Mouse (Mus musculus): Measurements from ENCODE around the gene H6pd. TPM values are rescaled to one million over a fixed set of nuclear protein-coding genes. Genes with fewer than 3 reads are reported as not detected.

H6pd gene
- total RNA-seq, 2 experiments from 2014 or later, result 11.5 to 12.2 TPM

DNA sequence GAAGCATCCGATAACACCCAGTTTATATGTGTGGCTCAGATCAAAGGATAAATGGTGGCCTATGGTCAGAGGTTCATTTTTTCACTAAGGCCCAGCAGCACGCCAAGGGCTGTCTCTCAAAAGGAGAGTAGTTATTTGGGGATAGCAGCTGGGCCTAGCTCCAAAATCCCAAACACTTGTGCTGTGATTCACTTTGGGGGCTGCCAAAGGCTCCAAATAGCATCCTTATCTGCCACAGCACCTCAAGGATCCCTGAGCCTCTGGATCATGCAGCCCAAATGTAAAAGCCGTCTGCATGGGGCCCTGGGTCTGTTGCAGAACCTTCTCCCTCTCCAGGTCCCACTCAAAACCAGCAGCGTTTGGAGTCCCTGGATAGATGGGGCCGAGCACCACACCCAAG lies 60.7 kb downstream of the H6pd start:
- no peak for DNase-seq (ENCODE audit: low spot score in 2 of 2)

DNA sequence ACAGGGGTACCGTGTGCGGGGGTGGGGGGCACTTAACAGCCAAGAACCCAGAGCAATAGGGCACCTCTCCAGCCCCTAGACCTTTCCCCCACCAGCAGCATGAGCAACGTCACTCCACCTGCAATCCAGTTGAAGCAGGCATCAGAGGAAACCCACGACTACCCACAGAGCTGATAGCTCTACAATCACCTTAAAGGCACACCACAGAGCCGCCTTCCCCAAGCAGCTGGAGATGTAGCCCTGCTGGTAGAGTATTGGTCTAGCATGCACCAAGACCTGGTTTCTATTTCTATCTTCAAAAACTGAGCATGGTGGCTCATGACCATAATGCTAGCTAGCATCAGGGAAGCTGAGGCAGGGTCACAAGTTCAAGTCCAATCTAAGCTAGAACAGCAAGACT lies 61.4 kb downstream of the H6pd start:
- no peak for DNase-seq (ENCODE audit: low spot score in 2 of 2)

DNA sequence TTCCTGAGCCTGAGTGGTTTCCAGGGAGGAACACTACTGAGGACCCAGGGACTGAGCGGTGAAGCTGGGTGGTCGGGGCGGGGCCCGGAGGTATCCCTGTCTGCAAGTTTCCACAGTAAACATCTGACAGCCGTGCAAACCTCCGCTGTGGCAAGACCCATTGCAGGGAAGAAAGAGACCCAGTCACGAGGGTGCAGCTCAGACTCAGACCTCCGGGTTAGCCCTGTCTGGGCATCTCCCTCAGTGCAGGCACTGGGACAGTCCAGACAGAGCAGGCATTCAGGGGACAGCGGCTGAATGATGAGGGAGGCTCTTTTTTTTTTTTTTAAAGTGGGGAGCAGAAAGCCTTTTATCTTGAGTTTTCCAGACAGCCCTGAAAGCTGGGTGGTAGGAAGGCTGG lies 63.6 kb downstream of the H6pd start:
- DNase-seq (ENCODE audit: low spot score in 2 of 2), result no peak

DNA sequence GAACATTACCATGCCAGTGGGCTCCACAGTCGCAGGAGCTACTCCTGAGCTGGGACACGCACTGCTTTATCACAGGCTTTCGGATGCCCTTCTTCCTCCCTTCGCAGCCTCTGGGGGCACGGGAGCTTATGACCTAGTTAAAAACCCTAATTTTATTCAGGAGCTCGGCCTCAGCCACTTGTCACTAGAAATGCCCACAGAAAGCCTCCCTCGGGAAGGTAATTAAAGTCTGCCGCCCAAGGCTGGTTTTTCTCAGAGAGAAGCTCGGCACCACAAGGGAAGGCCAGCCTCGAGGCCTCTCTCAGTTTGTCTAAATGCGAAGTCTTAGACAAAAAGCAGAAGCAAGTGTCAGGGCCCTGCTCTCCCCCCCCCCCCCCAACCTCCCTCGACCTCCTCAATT lies 64.6 kb downstream of the H6pd start:
- DNase-seq (ENCODE audit: low spot score in 2 of 2), result no peak

GRCm38 (mm10) chr4:149942831-149943741 lies 65.7 kb downstream of the H6pd start:
- DNase-seq (ENCODE audit: low spot score in 2 of 2), result no peak

DNA sequence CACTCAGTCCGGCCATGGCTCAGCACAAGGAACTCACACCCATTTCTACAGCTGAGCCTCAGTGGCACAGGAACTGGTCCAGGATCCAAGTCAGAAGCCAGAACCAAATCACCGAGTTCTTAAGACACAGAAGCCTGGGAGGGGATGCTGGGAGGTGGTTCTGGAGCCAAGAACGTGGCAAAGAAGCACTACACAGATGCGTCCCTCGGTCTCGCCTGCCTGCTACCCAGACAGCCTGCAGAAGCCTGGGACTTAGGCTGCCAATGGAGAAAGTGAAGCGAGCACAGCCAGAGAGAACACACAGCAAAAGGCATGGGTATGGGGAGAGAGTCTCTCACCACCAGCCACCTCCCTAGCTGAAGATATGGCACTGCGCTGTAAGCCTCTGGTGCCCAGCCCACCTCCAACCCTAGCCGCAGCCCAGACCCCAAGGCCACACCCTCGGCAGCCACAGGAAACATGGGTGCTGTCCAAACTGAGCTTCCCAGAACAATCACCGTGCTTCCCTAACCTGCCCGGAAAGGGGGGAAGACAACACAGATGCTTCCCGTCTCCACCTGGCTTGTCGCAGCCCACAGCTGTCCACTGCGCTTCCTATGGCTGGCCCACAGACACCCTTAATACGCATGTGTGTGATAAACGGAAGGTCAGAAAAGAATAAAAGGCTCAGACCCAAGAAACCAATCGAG lies 67.6 kb downstream of the H6pd start:
- no peak for DNase-seq (ENCODE audit: low spot score in 2 of 2)

DNA sequence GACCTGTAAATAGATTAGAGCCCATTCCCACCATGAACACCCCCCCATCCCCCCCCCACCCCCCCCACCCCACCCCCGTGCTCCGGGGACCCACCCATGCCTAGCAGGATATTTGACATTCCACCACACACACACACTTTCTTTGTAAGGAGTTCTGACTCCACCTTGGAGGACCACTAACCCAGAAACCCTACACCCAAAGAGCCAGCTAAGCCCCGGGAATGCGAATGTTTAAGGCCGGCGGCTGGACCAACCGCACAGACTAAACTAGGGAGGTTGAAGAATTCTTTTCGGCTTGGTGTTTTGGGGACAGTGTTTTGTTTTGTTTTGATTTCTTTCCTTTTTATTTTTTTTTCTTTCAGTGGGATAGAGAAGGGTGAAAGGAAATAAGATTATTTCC lies 70.1 kb downstream of the H6pd start:
- DNase-seq (ENCODE audit: low spot score in 2 of 2), result no peak

GRCm38 (mm10) chr4:149936921-149937320 lies 71.9 kb downstream of the H6pd start:
- no peak for DNase-seq (ENCODE audit: low spot score in 2 of 2)

GRCm38 (mm10) chr4:149935470-149935869 lies 73.4 kb downstream of the H6pd start:
- no peak for DNase-seq (ENCODE audit: low spot score in 2 of 2)

DNA sequence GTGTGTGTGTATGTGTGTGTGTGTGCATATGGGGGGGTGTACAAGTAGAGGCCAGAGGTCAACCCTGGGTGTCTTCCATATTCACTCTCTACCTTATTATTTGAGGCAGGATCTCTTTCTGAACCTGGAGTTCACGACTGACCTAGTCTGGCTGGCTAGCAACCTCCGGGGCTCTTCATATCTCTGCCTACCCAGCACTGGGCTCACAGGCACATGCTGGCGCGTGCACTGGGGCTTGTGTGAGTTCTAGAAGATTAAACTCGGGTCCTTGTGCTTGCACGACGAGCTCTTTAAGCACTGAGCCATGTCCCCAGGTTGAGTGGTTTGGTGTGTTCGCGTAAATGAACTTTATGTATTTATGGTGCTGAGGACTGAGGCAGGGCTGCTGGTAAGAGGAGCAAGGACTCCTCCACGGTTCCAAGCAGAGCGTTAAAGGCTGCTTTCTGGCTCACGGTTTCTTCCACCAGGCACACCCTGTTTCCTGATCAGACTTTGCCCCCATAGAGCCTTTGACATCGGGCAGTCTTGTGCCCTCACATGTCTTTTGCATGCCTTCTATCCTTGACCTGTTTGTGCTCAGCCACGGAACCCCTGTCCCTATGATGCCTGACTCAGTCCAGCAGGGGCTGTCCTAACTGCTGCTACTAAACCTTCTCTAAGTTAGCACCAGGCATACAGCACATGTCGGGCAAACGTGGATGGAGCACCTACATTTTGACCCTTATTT lies 75.1 kb downstream of the H6pd start:
- no peak for DNase-seq (ENCODE audit: low spot score in 2 of 2)

DNA sequence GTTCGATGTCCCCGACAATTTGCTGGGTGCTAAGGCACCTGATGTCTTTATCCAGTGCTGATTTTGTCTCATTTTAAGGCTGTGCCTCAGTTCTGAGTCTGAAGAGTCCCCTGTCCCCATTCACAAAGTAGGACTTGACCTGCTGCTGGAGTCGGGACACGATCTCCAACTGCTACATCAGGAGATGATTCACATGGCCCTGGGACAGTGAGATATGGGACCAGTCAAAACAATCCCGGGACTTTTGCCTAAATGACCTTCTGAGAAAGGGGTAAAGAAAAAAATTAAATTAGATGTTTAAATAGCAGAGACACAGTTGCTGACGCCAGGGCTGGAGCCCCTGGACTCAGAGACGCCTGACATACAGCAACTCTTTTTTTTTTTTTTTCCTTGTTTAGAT lies 75.8 kb downstream of the H6pd start:
- no peak for DNase-seq (ENCODE audit: low spot score in 2 of 2)

- no peak for DNase-seq (ENCODE audit: low spot score in 2 of 2)
These were observed 76.6 kb downstream of the H6pd start for GRCm38 (mm10) chr4:149932108-149932815.

GRCm38 (mm10) chr4:149930755-149931154 lies 78.1 kb downstream of the H6pd start:
- no peak for DNase-seq (ENCODE audit: low spot score in 2 of 2)

Other genes with a start within 250 kb of the H6pd start
- 10 to 100 TPM; 37.6 to 40.3 TPM for gene Slc25a33, start 234.7 kb downstream of the H6pd start, total RNA-seq (2021)
- gene Spsb1, start 54.0 kb downstream of the H6pd start, total RNA-seq (2021), result 10 to 100 TPM; 25.3 to 29.1 TPM
- gene Gpr157, start 78.3 kb upstream of the H6pd start, total RNA-seq (2021), result 1 to 10 TPM; 1.1 to 1.4 TPM
- 1 to 10 TPM; 4.2 to 5.3 TPM for gene Slc2a5, start 110.3 kb upstream of the H6pd start, total RNA-seq (2021)
- gene Slc2a7, start 139.9 kb upstream of the H6pd start, total RNA-seq (2021), result not detected
- not detected for gene Car6, start 192.3 kb upstream of the H6pd start, total RNA-seq (2021)
- 100 to 1,000 TPM; 395 to 425 TPM for gene Eno1, start 227.7 kb upstream of the H6pd start, total RNA-seq (2021)

Data from layer of hippocampus, postnatal 14 days (tissue).